Mouse (Mus musculus) liver, embryonic 14.5 days (tissue): ENCODE data around the gene Cpsf4.

Experiments
- CTCF ChIP-seq: IDR thresholded peaks from 2 replicates; pipeline ENCODE4 v1.5.1; 2016; ENCODE audit warnings: antibody characterized with exemption, low read depth, control low read depth
- EP300 ChIP-seq: IDR thresholded peaks from 2 replicates; pipeline ENCODE4 v1.6.1; 2016; ENCODE audit warnings: antibody characterized with exemption, low read depth

GRCm38 (mm10) chr5:145130191-145130590 is 36.8 kb upstream of the Cpsf4 start:
- TF ChIP-seq CTCF, result no peak
- no peak for TF ChIP-seq EP300
